Mouse (Mus musculus) kidney, adult 2 months (tissue): ENCODE results near the gene Lrig3.

Experiments used
- CTCF ChIP-seq: fragments of 200-500 bp; conservative IDR thresholded peaks from 2 replicates; pipeline ENCODE4 v1.5.1; 2011; ENCODE audit warnings: low read depth, mild to moderate bottlenecking, control low read depth, low read length, moderate library complexity, mixed read lengths; ENCODE audit not compliant: insufficient read depth, insufficient read length
- POLR2A ChIP-seq: fragments of 200-500 bp; IDR thresholded peaks from one replicate; pipeline ENCODE4 v1.6.1; 2011; ENCODE audit warnings: low read depth, low read length, control low read depth

DNA sequence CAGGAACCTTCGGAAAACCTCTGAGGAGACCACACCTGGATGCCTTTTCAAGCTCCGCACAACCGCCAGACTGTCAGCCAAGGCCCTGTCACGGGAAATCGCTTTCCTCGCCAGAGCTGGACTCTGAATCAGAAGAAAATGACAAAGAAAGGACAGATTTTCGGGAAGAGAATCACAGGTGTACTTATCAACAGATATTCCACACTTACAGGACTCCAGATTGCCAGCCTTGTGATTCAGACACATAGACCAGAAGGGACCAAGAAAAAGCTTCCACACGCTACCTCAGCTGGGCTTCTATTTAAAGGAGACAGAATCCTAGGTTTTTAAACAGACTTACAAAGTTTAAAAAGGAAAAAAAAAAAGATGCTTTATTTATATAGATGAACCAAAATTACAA, 48.7 kb downstream of the Lrig3 start:
- TF ChIP-seq POLR2A, result no peak
- no peak for TF ChIP-seq CTCF
